Mouse (Mus musculus) gastrocnemius, postnatal 14 days (tissue): ENCODE results near the gene Ube2cbp. TPM values are rescaled to one million over a fixed set of nuclear protein-coding genes. Genes with fewer than 3 reads are reported as not detected.

Experiments
- DNase-seq: peaks from one replicate; pipeline ENCODE4 v3.0.0; 2021; ENCODE audit warnings: mixed read lengths
- intact Hi-C: fragments of 180-260 bp; cut with DNase I; formaldehyde crosslinking; loops from one replicate; pipeline ENCODE4 v1.15.1; 2025; ENCODE audit warnings: low total_unique reads
- total RNA-seq, 2 experiments: library from RNA; stranded (reverse); gene quantifications; 2 replicates each; pipeline ENCODE4 v1.2.3; 2021

Ube2cbp gene
- total RNA-seq, 2 experiments from 2014 or later, result 2.5 to 4.4 TPM

DNA sequence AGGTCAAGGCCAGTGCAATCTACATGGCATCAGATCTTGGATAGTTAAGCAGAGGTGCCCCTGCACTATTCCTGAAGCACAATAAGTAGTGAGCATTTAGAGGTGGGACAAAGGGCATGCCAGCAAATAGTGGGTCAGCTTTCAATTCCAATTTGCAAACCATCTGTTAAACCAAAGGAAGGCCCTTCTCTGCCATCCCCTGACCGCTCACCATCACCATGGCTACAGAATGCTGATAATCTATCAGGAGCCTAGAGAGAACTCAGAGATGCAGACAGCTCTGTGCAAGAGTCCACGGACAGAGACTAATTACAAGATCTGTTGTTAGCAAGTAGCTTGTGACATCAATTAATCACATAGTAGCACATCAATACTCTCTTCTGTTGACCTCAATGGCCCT lies 198.1 kb downstream of the Ube2cbp start:
- intact Hi-C loops, result no loop called here
- no peak for DNase-seq

Other genes starting within 250 kb of the Ube2cbp start
- 10 to 100 TPM in 1 of 2 experiments, 1 to 10 TPM in 1; 9.2 to 11.4 TPM for gene Dop1a, start 2.2 kb upstream of the Ube2cbp start, total RNA-seq
- gene Pgm3, start 106.9 kb upstream of the Ube2cbp start, total RNA-seq, result 1 to 10 TPM; 5.7 to 6.4 TPM
- under 1 TPM; 0.55 to 0.59 TPM for gene Rwdd2a, start 107.0 kb upstream of the Ube2cbp start, total RNA-seq
- 10 to 100 TPM; 44.0 to 53.4 TPM for gene Me1, start 231.0 kb upstream of the Ube2cbp start, total RNA-seq